Mouse (Mus musculus): ENCODE results near the gene Lifr.

DNA sequence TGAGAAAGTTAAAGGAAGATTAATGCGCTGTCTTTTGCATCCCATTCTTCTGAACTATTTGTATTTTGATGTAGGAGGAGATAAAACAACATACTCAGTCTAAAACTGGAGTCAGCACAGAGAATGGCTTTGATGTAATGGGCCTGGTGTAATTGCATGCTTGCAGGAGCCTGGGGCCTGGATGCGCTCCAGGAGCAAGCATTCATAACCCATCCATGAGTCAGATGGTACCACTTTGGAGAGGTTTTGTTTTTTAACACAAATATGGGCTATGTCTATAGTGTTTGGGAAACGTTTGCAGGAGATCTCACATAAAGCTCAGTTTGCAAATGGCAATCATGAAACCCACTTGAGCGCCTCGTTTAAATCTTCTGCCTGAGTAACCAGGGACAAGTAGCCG is 9.8 kb downstream of the Lifr start:
- no peak for TF ChIP-seq CTCF (IDR thresholded peaks at IDR 0.05; ENCODE audit: borderline replicate concordance, control insufficient read depth, extremely low read depth, insufficient read depth, low read length, poor library complexity)
- TF ChIP-seq POLR2A (IDR thresholded peaks at IDR 0.05; ENCODE audit: control insufficient read depth, extremely low read depth, insufficient read depth, low read length, poor library complexity): no peak

All from thymus, adult 2 months (tissue).